Mouse (Mus musculus): Measurements from ENCODE around the gene Tex52.

Tex52 gene

GRCm38 (mm10) chr6:128375192-128375591 lies at the start of gene Tex52, which contains the start of gene Gm44596:
Gene Tex52 (plus strand): TSS chr6:128375456.
Gene Gm44596 (plus strand): TSS chr6:128375503.
- DNase-seq (ENCODE audit: low read depth, low spot score), result no peak

GRCm38 (mm10) chr6:128334397-128335124 lies 40.7 kb upstream of the Tex52 start:
- DNase-seq (ENCODE audit: low read depth, low spot score), result peak; percentile 57

GRCm38 (mm10) chr6:128337467-128337866 lies 37.8 kb upstream of the Tex52 start:
- no peak for DNase-seq (ENCODE audit: low read depth, low spot score)

GRCm38 (mm10) chr6:128338876-128339275 lies 36.4 kb upstream of the Tex52 start:
- DNase-seq (ENCODE audit: low read depth, low spot score), result no peak

- DNase-seq (ENCODE audit: low read depth, low spot score), result no peak
Measured at GRCm38 (mm10) chr6:128341956-128342723, 33.1 kb upstream of the Tex52 start.

GRCm38 (mm10) chr6:128345623-128346022 lies 29.6 kb upstream of the Tex52 start:
- DNase-seq (ENCODE audit: low read depth, low spot score), result no peak

- no peak for DNase-seq (ENCODE audit: low read depth, low spot score)
Measured at GRCm38 (mm10) chr6:128346782-128347181, 28.5 kb upstream of the Tex52 start.

- DNase-seq (ENCODE audit: low read depth, low spot score), result no peak
Measured at GRCm38 (mm10) chr6:128349711-128350110, 25.5 kb upstream of the Tex52 start.

GRCm38 (mm10) chr6:128354140-128354539 lies 21.1 kb upstream of the Tex52 start:
- DNase-seq (ENCODE audit: low read depth, low spot score), result no peak

GRCm38 (mm10) chr6:128355201-128355681 lies 20.0 kb upstream of the Tex52 start:
- DNase-seq (ENCODE audit: low read depth, low spot score), result no peak

GRCm38 (mm10) chr6:128355726-128356416 lies 19.4 kb upstream of the Tex52 start, which contains the start of gene Tulp3:
Gene Tulp3 (minus strand): TSS chr6:128355851.
- peak; percentile 94 for DNase-seq (ENCODE audit: low read depth, low spot score)

GRCm38 (mm10) chr6:128358999-128359398 lies 16.3 kb upstream of the Tex52 start:
- no peak for DNase-seq (ENCODE audit: low read depth, low spot score)

- no peak for DNase-seq (ENCODE audit: low read depth, low spot score)
Measured at GRCm38 (mm10) chr6:128361901-128362300, 13.4 kb upstream of the Tex52 start.

- DNase-seq (ENCODE audit: low read depth, low spot score), result no peak
Measured at GRCm38 (mm10) chr6:128362381-128363006, 12.8 kb upstream of the Tex52 start, which contains the start of the genes Rhno1 and Foxm1. Gene Rhno1 (minus strand): TSS chr6:128362911. Gene Foxm1 (plus strand): TSS chr6:128362967.

GRCm38 (mm10) chr6:128363007-128363825 lies 12.0 kb upstream of the Tex52 start:
- DNase-seq (ENCODE audit: low read depth, low spot score), result no peak

GRCm38 (mm10) chr6:128364721-128365120 lies 10.5 kb upstream of the Tex52 start:
- no peak for DNase-seq (ENCODE audit: low read depth, low spot score)

GRCm38 (mm10) chr6:128366466-128366865 lies 8.8 kb upstream of the Tex52 start:
- no peak for DNase-seq (ENCODE audit: low read depth, low spot score)

- DNase-seq (ENCODE audit: low read depth, low spot score), result no peak
Measured at GRCm38 (mm10) chr6:128370040-128370439, 5.2 kb upstream of the Tex52 start.

- DNase-seq (ENCODE audit: low read depth, low spot score), result no peak
Measured at GRCm38 (mm10) chr6:128376371-128377085, 1.3 kb downstream of the Tex52 start.

GRCm38 (mm10) chr6:128379636-128380035 lies 4.4 kb downstream of the Tex52 start:
- DNase-seq (ENCODE audit: low read depth, low spot score), result no peak
